In genomic region chr1:24107378-24107777, GRCm38 (mm10) we compare ENCODE assay signal across 8 mouse cellular contexts. TPM values are rescaled to one million over a fixed set of nuclear protein-coding genes. Genes with fewer than 3 reads are reported as not detected.
DNase-seq lines count a peak whose midpoint lies in the region; ATAC-seq and TF ChIP-seq lines count a peak whose summit lies in the region.

No protein-coding gene starts in this region.

- no peak for TF ChIP-seq POLR2A in small intestine, adult 2 months (IDR thresholded peaks at IDR 0.05; ENCODE audit: low read depth, low read length)

- peak in 1 of 2 experiments; percentile 18 for DNase-seq in layer of hippocampus, adult 2 months (ENCODE audit: low spot score in 2 of 2)
- DNase-seq in layer of hippocampus, adult 11-12 months (ENCODE audit: low spot score), result no peak
- peak; percentile 3 for DNase-seq in embryo, embryonic 9.5 days (ENCODE audit: extremely low spot score)
- DNase-seq in kidney, adult 9 months, result peak; percentile 28
- no peak for DNase-seq in layer of hippocampus, adult 9-11 months
- no peak for DNase-seq in ovary, postnatal 36 days (ENCODE audit: low spot score)

- H3K4me2 ChIP-seq in lung, embryonic 15.5 days, result peak overlapping the region; percentile 46

- H3K27ac ChIP-seq in layer of hippocampus, adult 2 months, result peak overlapping the region; percentile 43; the same call in 1 of the 2 replicates
- H3K27ac ChIP-seq in lung, embryonic 15.5 days, result no peak overlapping the region
- peak overlapping the region; percentile 88 for H3K27ac ChIP-seq in small intestine, adult 2 months (ENCODE audit: insufficient read depth, low read depth, low read length)

- no peak for TF ChIP-seq CTCF in layer of hippocampus, adult 2 months (conservative IDR thresholded peaks at IDR 0.05)
- TF ChIP-seq CTCF in small intestine, adult 2 months (IDR thresholded peaks at IDR 0.05; ENCODE audit: extremely low read depth, insufficient read length, insufficient replicate concordance, low read depth, low read length), result no peak

- 0 out of 2 replicates have a peak, but pooled peaks have one; percentile 57 for ATAC-seq in lung, embryonic 15.5 days (ENCODE audit: borderline replicate concordance, extremely low read depth, low FRiP score, low TSS enrichment)

- peak overlapping the region; percentile 23; the same call in 1 of the 2 replicates for H3K4me3 ChIP-seq in layer of hippocampus, adult 2 months
- H3K4me3 ChIP-seq in lung, embryonic 15.5 days, result no peak overlapping the region; the same call in 1 of the 2 replicates
- peak overlapping the region; percentile 53 for H3K4me3 ChIP-seq in small intestine, adult 2 months (ENCODE audit: low read depth, low read length)

- 7% methylated on average over 11 of the region's 11 CpGs for WGBS in lung, embryonic 15.5 days
- 14% methylated on average over 11 of the region's 11 CpGs for WGBS in small intestine, adult 2 months

- H3K27me3 ChIP-seq in lung, embryonic 15.5 days, result no peaks in the 10 kb centered on the region
- H3K27me3 ChIP-seq in small intestine, adult 2 months (ENCODE audit: control insufficient read depth, insufficient read depth, low read length), result no peaks in the 10 kb centered on the region

- no peaks in the 10 kb centered on the region for H3K36me3 ChIP-seq in lung, embryonic 15.5 days
- no peaks in the 10 kb centered on the region for H3K36me3 ChIP-seq in small intestine, adult 2 months (ENCODE audit: control insufficient read depth, insufficient read depth, low read length)

- H3K9ac ChIP-seq in lung, embryonic 15.5 days, result no peak overlapping the region

- no peaks in the 10 kb centered on the region for H3K9me3 ChIP-seq in lung, embryonic 15.5 days

- 0 out of 2 replicates have a peak, but pooled peaks cover 12% of the 10 kb centered on the region for H3K4me1 ChIP-seq in lung, embryonic 15.5 days
- peaks cover 6% of the 10 kb centered on the region; the same call in 1 of the 2 replicates for H3K4me1 ChIP-seq in small intestine, adult 2 months (ENCODE audit: control insufficient read depth, insufficient read depth, insufficient read length, low read length)

RNA-seq across cellular contexts. Expression of gene Fam135a, which starts 7.2 kb away (rescaled TPM):
- 10 to 100 TPM; 24.8 to 29.0 TPM for total RNA-seq in layer of hippocampus, adult 2 months (2021)
- polyA plus RNA-seq in lung, embryonic 15.5 days (2015; fragmentation: Nextera tagmentation; extraction: Ambion mirVana), result 30.0 and 32.9 TPM in 2 replicates
- polyA plus RNA-seq in small intestine, adult 2 months (2012; rRNA removed), result 2.7 and 6.7 TPM in 2 replicates

Comparison
In these comparisons a context has a peak if more than half of its experiments do, and no peak if none do; other contexts are left out.
1. DNase-seq: peak in embryo, embryonic 9.5 days (single experiment) and kidney, adult 9 months (single experiment); none in layer of hippocampus, adult 11-12 months (single experiment), layer of hippocampus, adult 9-11 months (single experiment) and ovary, postnatal 36 days (single experiment).